Mouse (Mus musculus): ENCODE data around the gene Prf1. TPM values are rescaled to one million over a fixed set of nuclear protein-coding genes. Genes with fewer than 3 reads are reported as not detected.

Gene Prf1
- polyA plus RNA-seq, 1 experiment from 2014 or later = not detected

- no peaks in the 10 kb centered on the region for H3K9me3 ChIP-seq (ENCODE audit: control insufficient read depth, low read length)
- H3K4me2 ChIP-seq (replicated peaks; ENCODE audit: low read depth) = no peak overlapping the region
- no peak overlapping the region for H3K9ac ChIP-seq (ENCODE audit: low read length)
- ATAC-seq (ENCODE audit: low FRiP score, low TSS enrichment) (no peak; the same call in 1 of the 2 replicates), DNase-seq (ENCODE audit: low spot score) (no peak)
- H3K4me1 ChIP-seq (replicated peaks; ENCODE audit: control insufficient read depth, insufficient read depth) = no peaks in the 10 kb centered on the region
- 57% methylated on average over 12 of the region's 12 CpGs for WGBS
- no peak overlapping the region for H3K4me3 ChIP-seq (ENCODE audit: low read depth, low read length)
- H3K36me3 ChIP-seq (ENCODE audit: control insufficient read depth, insufficient read depth, low read length) = no peaks in the 10 kb centered on the region
- H3K27me3 ChIP-seq (ENCODE audit: control insufficient read depth, insufficient read depth, low read length) = no peaks in the 10 kb centered on the region
- TF ChIP-seq EP300 (optimal IDR thresholded peaks at IDR 0.05) (no peak), CTCF (IDR thresholded peaks at IDR 0.05; ENCODE audit: low read depth) (no peak)
- 0 out of 2 replicates have a peak overlapping the region, but pooled peaks have one; percentile 13 for H3K27ac ChIP-seq (replicated peaks)
Measured at GRCm38 (mm10) chr10:61308706-61309320, 11.2 kb downstream of the Prf1 start.

- WGBS = 43% methylated on average over 6 of the region's 6 CpGs
- Histone ChIP-seq H3K27me3 (ENCODE audit: control insufficient read depth, insufficient read depth, low read length) (no peaks in the 10 kb centered on the region), H3K4me2 (replicated peaks; ENCODE audit: low read depth) (no peak overlapping the region), H3K4me1 (replicated peaks; ENCODE audit: control insufficient read depth, insufficient read depth) (no peaks in the 10 kb centered on the region), H3K9ac (ENCODE audit: low read length) (no peak overlapping the region), H3K36me3 (ENCODE audit: control insufficient read depth, insufficient read depth, low read length) (no peaks in the 10 kb centered on the region), H3K9me3 (ENCODE audit: control insufficient read depth, low read length) (no peaks in the 10 kb centered on the region), H3K4me3 (ENCODE audit: low read depth, low read length) (no peak overlapping the region), H3K27ac (replicated peaks) (peak overlapping the region; percentile 24; the same call in 1 of the 2 replicates)
- ATAC-seq (ENCODE audit: low FRiP score, low TSS enrichment) = peak; percentile 19; the same call in 1 of the 2 replicates
- no peak for DNase-seq (ENCODE audit: low spot score)
- TF ChIP-seq EP300 (optimal IDR thresholded peaks at IDR 0.05) = no peak
- no peak for TF ChIP-seq CTCF (IDR thresholded peaks at IDR 0.05; ENCODE audit: low read depth)
Measured at GRCm38 (mm10) chr10:61312159-61312558, 14.5 kb downstream of the Prf1 start.

GRCm38 (mm10) chr10:61312754-61313153 lies 15.1 kb downstream of the Prf1 start:
- Histone ChIP-seq H3K4me3 (ENCODE audit: low read depth, low read length) (no peak overlapping the region), H3K4me1 (replicated peaks; ENCODE audit: control insufficient read depth, insufficient read depth) (no peaks in the 10 kb centered on the region), H3K27ac (replicated peaks) (peak overlapping the region; percentile 24; the same call in 1 of the 2 replicates), H3K9me3 (ENCODE audit: control insufficient read depth, low read length) (no peaks in the 10 kb centered on the region), H3K36me3 (ENCODE audit: control insufficient read depth, insufficient read depth, low read length) (no peaks in the 10 kb centered on the region), H3K27me3 (ENCODE audit: control insufficient read depth, insufficient read depth, low read length) (no peaks in the 10 kb centered on the region), H3K9ac (ENCODE audit: low read length) (no peak overlapping the region), H3K4me2 (replicated peaks; ENCODE audit: low read depth) (no peak overlapping the region)
- ATAC-seq (ENCODE audit: low FRiP score, low TSS enrichment) (peak; percentile 69), DNase-seq (ENCODE audit: low spot score) (no peak)
- WGBS = 40% methylated on average over 7 of the region's 7 CpGs
- no peak for TF ChIP-seq EP300 (optimal IDR thresholded peaks at IDR 0.05)
- TF ChIP-seq CTCF (IDR thresholded peaks at IDR 0.05; ENCODE audit: low read depth) = no peak

GRCm38 (mm10) chr10:61313750-61314149 lies 16.1 kb downstream of the Prf1 start:
- no peak for ATAC-seq (ENCODE audit: low FRiP score, low TSS enrichment)
- no peak overlapping the region for H3K4me3 ChIP-seq (ENCODE audit: low read depth, low read length)
- DNase-seq (ENCODE audit: low spot score) = no peak
- WGBS = 61% methylated on average over 7 of the region's 7 CpGs
- H3K9me3 ChIP-seq (ENCODE audit: control insufficient read depth, low read length) = no peaks in the 10 kb centered on the region
- no peaks in the 10 kb centered on the region for H3K36me3 ChIP-seq (ENCODE audit: control insufficient read depth, insufficient read depth, low read length)
- H3K27ac ChIP-seq (replicated peaks) = no peak overlapping the region
- TF ChIP-seq CTCF (IDR thresholded peaks at IDR 0.05; ENCODE audit: low read depth) = no peak
- no peak for TF ChIP-seq EP300 (optimal IDR thresholded peaks at IDR 0.05)
- no peaks in the 10 kb centered on the region for H3K4me1 ChIP-seq (replicated peaks; ENCODE audit: control insufficient read depth, insufficient read depth)
- no peak overlapping the region for H3K9ac ChIP-seq (ENCODE audit: low read length)
- H3K4me2 ChIP-seq (replicated peaks; ENCODE audit: low read depth) = no peak overlapping the region
- H3K27me3 ChIP-seq (ENCODE audit: control insufficient read depth, insufficient read depth, low read length) = no peaks in the 10 kb centered on the region

- TF ChIP-seq EP300 (optimal IDR thresholded peaks at IDR 0.05) = no peak
- TF ChIP-seq CTCF (IDR thresholded peaks at IDR 0.05; ENCODE audit: low read depth) = no peak
- Histone ChIP-seq H3K4me1 (replicated peaks; ENCODE audit: control insufficient read depth, insufficient read depth) (no peaks in the 10 kb centered on the region), H3K27me3 (ENCODE audit: control insufficient read depth, insufficient read depth, low read length) (no peaks in the 10 kb centered on the region), H3K4me3 (ENCODE audit: low read depth, low read length) (no peak overlapping the region), H3K4me2 (replicated peaks; ENCODE audit: low read depth) (no peak overlapping the region), H3K27ac (replicated peaks) (no peak overlapping the region), H3K9ac (ENCODE audit: low read length) (no peak overlapping the region), H3K9me3 (ENCODE audit: control insufficient read depth, low read length) (no peaks in the 10 kb centered on the region), H3K36me3 (ENCODE audit: control insufficient read depth, insufficient read depth, low read length) (no peaks in the 10 kb centered on the region)
- DNase-seq (ENCODE audit: low spot score) = no peak
- WGBS = 76% methylated on average over 9 of the region's 9 CpGs
- ATAC-seq (ENCODE audit: low FRiP score, low TSS enrichment) = no peak
Measured at GRCm38 (mm10) chr10:61315324-61315880, 17.8 kb downstream of the Prf1 start.

GRCm38 (mm10) chr10:61318527-61318926 lies 20.9 kb downstream of the Prf1 start:
- Histone ChIP-seq H3K36me3 (ENCODE audit: control insufficient read depth, insufficient read depth, low read length) (no peaks in the 10 kb centered on the region; the same call in 1 of the 2 replicates), H3K4me1 (replicated peaks; ENCODE audit: control insufficient read depth, insufficient read depth) (no peaks in the 10 kb centered on the region), H3K9me3 (ENCODE audit: control insufficient read depth, low read length) (no peaks in the 10 kb centered on the region), H3K27ac (replicated peaks) (no peak overlapping the region), H3K4me2 (replicated peaks; ENCODE audit: low read depth) (no peak overlapping the region), H3K4me3 (ENCODE audit: low read depth, low read length) (no peak overlapping the region), H3K27me3 (ENCODE audit: control insufficient read depth, insufficient read depth, low read length) (no peaks in the 10 kb centered on the region), H3K9ac (ENCODE audit: low read length) (no peak overlapping the region)
- ATAC-seq (ENCODE audit: low FRiP score, low TSS enrichment) (no peak), DNase-seq (ENCODE audit: low spot score) (no peak)
- 87% methylated on average over 3 of the region's 3 CpGs for WGBS
- TF ChIP-seq EP300 (optimal IDR thresholded peaks at IDR 0.05) (no peak), CTCF (IDR thresholded peaks at IDR 0.05; ENCODE audit: low read depth) (peak; percentile 28; the same call in 1 of the 2 replicates)

All from stomach, postnatal 0 days (tissue).